Mouse (Mus musculus): Measurements from ENCODE around the gene Ppp4r1.

DNA sequence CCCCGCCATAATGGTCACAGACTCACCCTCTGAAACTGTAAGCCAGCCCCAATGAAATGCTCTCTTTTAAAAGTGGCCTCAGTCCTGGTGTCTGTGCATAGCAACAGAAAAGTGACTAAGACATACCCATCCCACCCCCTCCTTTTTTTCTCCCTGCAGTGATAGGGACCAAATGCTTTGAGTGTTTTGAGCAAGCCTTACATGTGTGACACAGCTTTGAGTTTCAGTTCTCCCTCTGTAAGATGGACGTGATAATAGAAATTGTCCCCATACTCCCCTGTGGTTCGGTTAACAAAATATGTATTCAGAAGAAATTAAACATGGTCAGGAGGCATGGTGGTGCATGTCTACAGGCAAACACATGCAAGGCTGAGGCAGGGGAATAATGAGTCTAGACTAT is 26.5 kb upstream of the Ppp4r1 start:
- TF ChIP-seq CTCF (IDR thresholded peaks at IDR 0.05; ENCODE audit: insufficient read depth, low read depth, low read length) = no peak
- no peak for TF ChIP-seq POLR2A (IDR thresholded peaks at IDR 0.05; ENCODE audit: insufficient read depth, low read depth, low read length)
